Mouse (Mus musculus) monocyte, adult 5-6 weeks (primary cell): Measurements from ENCODE around the gene Scyl3. TPM values are rescaled to one million over a fixed set of nuclear protein-coding genes. Genes with fewer than 3 reads are reported as not detected.

Source experiments
- ATAC-seq: fragments of 153-309, 156-312 bp; replicated peaks from 2 replicates; pipeline ENCODE4 v1.8.0; 2017; ENCODE audit warnings: mild to moderate bottlenecking; ENCODE audit not compliant: low TSS enrichment, insufficient number of reproducible peaks, severe bottlenecking, poor library complexity, low FRiP score
- total RNA-seq: library from RNA; stranded (forward); fragments of 200-1000, 200-491, 200-594 nt; gene quantifications from 3 replicates; pipeline ENCODE4 v1.2.3, GENCODE M21; 2017

Scyl3 gene
- 28.1 to 42.9 TPM (median 36.1 TPM) in 3 replicates for total RNA-seq

- ATAC-seq, result no peak
Measured at GRCm38 (mm10) chr1:163928846-163929245, at the start of gene Scyl3. Scyl3 (plus strand) TSS chr1:163929100.

GRCm38 (mm10) chr1:163889629-163890028 lies 39.3 kb upstream of the Scyl3 start:
- ATAC-seq, result no peak

- no peak for ATAC-seq
Measured at GRCm38 (mm10) chr1:163893294-163893693, 35.6 kb upstream of the Scyl3 start.

GRCm38 (mm10) chr1:163893774-163894527 lies 34.9 kb upstream of the Scyl3 start:
- no peak for ATAC-seq

- no peak for ATAC-seq
Measured at GRCm38 (mm10) chr1:163898291-163898764, 30.6 kb upstream of the Scyl3 start.

- no peak for ATAC-seq
Measured at GRCm38 (mm10) chr1:163899575-163899974, 29.3 kb upstream of the Scyl3 start.

- peak; percentile 35; the same call in 1 of the 2 replicates for ATAC-seq
Measured at GRCm38 (mm10) chr1:163900168-163900567, 28.7 kb upstream of the Scyl3 start.

- no peak for ATAC-seq
Measured at GRCm38 (mm10) chr1:163903411-163903810, 25.5 kb upstream of the Scyl3 start.

- no peak for ATAC-seq
Measured at GRCm38 (mm10) chr1:163907007-163907811, 21.7 kb upstream of the Scyl3 start.

- ATAC-seq, result no peak
Measured at GRCm38 (mm10) chr1:163908389-163908788, 20.5 kb upstream of the Scyl3 start.

- ATAC-seq, result peak; percentile 72
Measured at GRCm38 (mm10) chr1:163910343-163910742, 18.6 kb upstream of the Scyl3 start.

GRCm38 (mm10) chr1:163910785-163911184 lies 18.1 kb upstream of the Scyl3 start:
- ATAC-seq, result no peak

GRCm38 (mm10) chr1:163911981-163912380 lies 16.9 kb upstream of the Scyl3 start:
- ATAC-seq, result no peak

- no peak for ATAC-seq
Measured at GRCm38 (mm10) chr1:163917349-163918160, 11.3 kb upstream of the Scyl3 start.

GRCm38 (mm10) chr1:163924093-163924492 lies 4.8 kb upstream of the Scyl3 start:
- ATAC-seq, result no peak

- peak; percentile 66 for ATAC-seq
Measured at GRCm38 (mm10) chr1:163929636-163930457, 947 bp downstream of the Scyl3 start.

GRCm38 (mm10) chr1:163930458-163930794 lies 1.5 kb downstream of the Scyl3 start:
- 0 out of 2 replicates have a peak, but pooled peaks have one; percentile 23 for ATAC-seq

- no peak for ATAC-seq
Measured at GRCm38 (mm10) chr1:163931801-163932200, 2.9 kb downstream of the Scyl3 start.
